ENCODE assay signal across 27 mouse cellular contexts in the genomic region with DNA sequence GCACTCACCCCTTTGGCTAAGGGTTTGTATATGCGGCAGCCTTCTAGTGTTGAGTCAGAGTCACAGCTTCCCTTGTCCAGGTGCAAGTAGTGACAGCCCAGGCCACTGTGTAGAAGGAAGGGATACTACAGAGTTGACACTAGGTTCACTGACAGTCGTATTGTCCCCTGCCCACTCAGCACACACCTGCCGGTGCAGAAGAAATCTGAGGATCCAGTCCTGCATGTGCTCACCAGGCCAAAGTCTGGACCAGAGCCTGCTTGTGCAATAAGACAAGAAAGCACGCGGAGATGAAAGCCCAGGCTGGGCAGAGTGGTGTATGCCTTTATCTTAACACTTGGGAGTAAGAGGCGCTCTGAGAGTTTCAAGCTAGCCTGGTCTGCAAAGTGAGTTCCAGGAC. TPM values are rescaled to one million over a fixed set of nuclear protein-coding genes. Genes with fewer than 3 reads are reported as not detected.
"Had no signal": no experiment of that assay in that cellular context is flagged by ENCODE, and none has a peak within 500 bp of the region (broad histone marks: within the 10 kb centered on the region; RNA-seq: fewer than 3 reads in every experiment).

No protein-coding gene starts in this region.

- H3K27ac ChIP-seq: kidney, embryonic 15.5 days; limb, embryonic 10.5 days; limb, embryonic 13.5 days; liver, embryonic 13.5 days; midbrain, embryonic 10.5 days; midbrain, embryonic 13.5 days had no signal

- H3K4me3 ChIP-seq: kidney, embryonic 15.5 days; limb, embryonic 10.5 days; limb, embryonic 13.5 days; liver, embryonic 13.5 days; megakaryocyte, embryonic 14.5 days; midbrain, embryonic 10.5 days; midbrain, embryonic 13.5 days had no signal

- H3K27me3 ChIP-seq: kidney, embryonic 15.5 days; limb, embryonic 13.5 days; midbrain, embryonic 13.5 days had no signal

- H3K9ac ChIP-seq: kidney, embryonic 15.5 days; limb, embryonic 13.5 days; liver, embryonic 13.5 days; midbrain, embryonic 13.5 days had no signal

- ATAC-seq: midbrain, embryonic 13.5 days; midbrain, embryonic 16.5 days had no signal

- H3K9me3 ChIP-seq: kidney, embryonic 15.5 days; limb, embryonic 10.5 days; limb, embryonic 13.5 days; liver, embryonic 13.5 days; megakaryocyte, embryonic 14.5 days; midbrain, embryonic 10.5 days; midbrain, embryonic 13.5 days had no signal

- H3K4me1 ChIP-seq: kidney, embryonic 15.5 days; limb, embryonic 10.5 days; limb, embryonic 13.5 days; midbrain, embryonic 10.5 days; midbrain, embryonic 13.5 days had no signal

- DNase-seq: kidney, adult 2 months; kidney, postnatal 10 days; kidney, postnatal 36 days; liver; liver, embryonic 13.5 days; lung, adult 2 months; lung, postnatal 14 days; lung, postnatal 4 days; right cerebral cortex, adult 18-20 months; right cerebral cortex, postnatal 14 days; right cerebral cortex, postnatal 4 days; thymus, postnatal 25 days had no signal

- H3K4me2 ChIP-seq: kidney, embryonic 15.5 days; limb, embryonic 13.5 days; liver, embryonic 13.5 days; midbrain, embryonic 13.5 days had no signal

RNA-seq across cellular contexts. Expression of gene Gm29776, which starts 3.6 kb away (rescaled TPM):
- total RNA-seq: layer of hippocampus, postnatal 25 days; left cerebral cortex, adult 18-20 months had no signal
- polyA plus RNA-seq: midbrain, embryonic 10.5 days had no signal

RNA-seq across cellular contexts. Expression of gene Cebpe, which starts 16.9 kb away (rescaled TPM):
- total RNA-seq: layer of hippocampus, postnatal 25 days; left cerebral cortex, adult 18-20 months; left cerebral cortex, postnatal 25 days had no signal
- polyA plus RNA-seq: limb, embryonic 10.5 days; limb, embryonic 13.5 days; lung, embryonic 16.5 days; midbrain, embryonic 13.5 days; midbrain, embryonic 16.5 days; neural tube, embryonic 11.5 days; neural tube, embryonic 14.5 days; stomach, embryonic 14.5 days; thymus, postnatal 0 days had no signal
